28 mouse cellular contexts compared by ENCODE assay signal in genomic region chr13:101744943-101745342, GRCm38 (mm10). TPM values are rescaled to one million over a fixed set of nuclear protein-coding genes. Genes with fewer than 3 reads are reported as not detected.
A peak's percentile ranks its signal among the peaks of the same experiment; 100 is the strongest.
DNase-seq lines count a peak whose midpoint lies in the region; ATAC-seq and TF ChIP-seq lines count a peak whose summit lies in the region.
"Had no signal": no experiment of that assay in that cellular context is flagged by ENCODE, and none has a peak within 500 bp of the region (broad histone marks: within the 10 kb centered on the region; RNA-seq: fewer than 3 reads in every experiment).

No protein-coding gene starts in this region.

- no peak for TF ChIP-seq EP300 in heart, postnatal 0 days (IDR thresholded peaks at IDR 0.05; ENCODE audit: low read depth)

- no peak for DNase-seq in heart, postnatal 0 days (ENCODE audit: low spot score)
- no peak for DNase-seq in lung, adult 2 months
- no peak for DNase-seq in thymus, postnatal 10 days (ENCODE audit: low spot score in 2 of 2)
- DNase-seq in adipocyte (ENCODE audit: low spot score), result no peak
- DNase-seq: adrenal gland, adult 8-10 months; cerebellum, adult 9-10 months; cerebellum, postnatal 36 days; gastrocnemius, postnatal 36 days; kidney, adult 11 months; kidney, postnatal 4 days; layer of hippocampus, postnatal 36 days; retina, postnatal 1 day; right cerebral cortex, postnatal 14 days; thymus, adult 2 months; thymus, postnatal 4 days had no signal

- no peak overlapping the region for H3K4me2 ChIP-seq in heart, postnatal 0 days (ENCODE audit: low read depth, low read length)
- H3K4me2 ChIP-seq in heart, embryonic 11.5 days, result no peak overlapping the region
- H3K4me2 ChIP-seq in lung, embryonic 16.5 days (ENCODE audit: low read depth, low read length), result no peak overlapping the region
- no peak overlapping the region for H3K4me2 ChIP-seq in stomach, embryonic 14.5 days (replicated peaks; ENCODE audit: low read depth, low read length)
- H3K4me2 ChIP-seq: forebrain, embryonic 13.5 days; hindbrain, embryonic 12.5 days; limb, embryonic 15.5 days; liver, embryonic 15.5 days; midbrain, embryonic 13.5 days; neural tube, embryonic 15.5 days had no signal

- no peaks in the 10 kb centered on the region for H3K27me3 ChIP-seq in heart, postnatal 0 days (ENCODE audit: control insufficient read depth, insufficient read depth, low read length)
- no peaks in the 10 kb centered on the region for H3K27me3 ChIP-seq in heart, embryonic 11.5 days (ENCODE audit: control insufficient read depth, insufficient read depth, low read length)
- no peaks in the 10 kb centered on the region for H3K27me3 ChIP-seq in lung, embryonic 16.5 days (ENCODE audit: control insufficient read depth, insufficient read depth, low read depth, low read length)
- no peaks in the 10 kb centered on the region for H3K27me3 ChIP-seq in stomach, embryonic 14.5 days (ENCODE audit: control insufficient read depth, insufficient read depth, low read length)
- H3K27me3 ChIP-seq: forebrain, embryonic 13.5 days; hindbrain, embryonic 12.5 days; limb, embryonic 15.5 days; liver, embryonic 15.5 days; megakaryocyte, embryonic 14.5 days; midbrain, embryonic 13.5 days; neural tube, embryonic 15.5 days had no signal

- H3K4me1 ChIP-seq in heart, postnatal 0 days (ENCODE audit: control insufficient read depth, insufficient read depth), result peaks cover 29% of the 10 kb centered on the region
- H3K4me1 ChIP-seq in heart, embryonic 11.5 days (ENCODE audit: control insufficient read depth, insufficient read depth, low read length), result 0 out of 2 replicates have a peak, but pooled peaks cover 2% of the 10 kb centered on the region
- H3K4me1 ChIP-seq in lung, embryonic 16.5 days (replicated peaks; ENCODE audit: control insufficient read depth, insufficient read depth, low read length), result peaks cover 58% of the 10 kb centered on the region
- H3K4me1 ChIP-seq in lung, adult 2 months (ENCODE audit: control insufficient read depth, insufficient read depth, low read length), result peaks cover 30% of the 10 kb centered on the region
- peaks cover 25% of the 10 kb centered on the region for H3K4me1 ChIP-seq in brown adipose tissue, adult 24 weeks (ENCODE audit: control insufficient read depth, insufficient read depth, insufficient read length, low read length)
- peaks cover 48% of the 10 kb centered on the region for H3K4me1 ChIP-seq in stomach, embryonic 14.5 days (ENCODE audit: control insufficient read depth, insufficient read depth, low read length)
- H3K4me1 ChIP-seq: forebrain, embryonic 13.5 days; hindbrain, embryonic 12.5 days; limb, embryonic 10.5 days; midbrain, embryonic 13.5 days had no signal

- ATAC-seq in heart, postnatal 0 days (ENCODE audit: insufficient read depth, low read depth), result no peak
- ATAC-seq in heart, embryonic 11.5 days (replicated peaks; ENCODE audit: insufficient number of reproducible peaks, low FRiP score, low TSS enrichment), result no peak
- no peak for ATAC-seq in lung, embryonic 16.5 days (ENCODE audit: low read depth)
- no peak for ATAC-seq in stomach, embryonic 14.5 days (ENCODE audit: insufficient number of reproducible peaks, insufficient read depth, low FRiP score, low read depth)
- ATAC-seq: forebrain, embryonic 13.5 days; hindbrain, postnatal 0 days; midbrain, embryonic 13.5 days had no signal

- TF ChIP-seq POLR2A in lung, adult 2 months (IDR thresholded peaks at IDR 0.05; ENCODE audit: borderline replicate concordance, extremely low read depth, low read depth, low read length), result no peak

- H3K4me3 ChIP-seq in heart, postnatal 0 days (ENCODE audit: low read depth, low read length), result no peak overlapping the region
- no peak overlapping the region for H3K4me3 ChIP-seq in heart, embryonic 11.5 days (ENCODE audit: low read depth, low read length)
- H3K4me3 ChIP-seq in lung, embryonic 16.5 days (ENCODE audit: low read length), result no peak overlapping the region
- no peak overlapping the region for H3K4me3 ChIP-seq in lung, adult 2 months (replicated peaks; ENCODE audit: extremely low read depth, low read depth, low read length)
- no peak overlapping the region for H3K4me3 ChIP-seq in brown adipose tissue, adult 24 weeks (ENCODE audit: insufficient read depth, low read depth, low read length)
- no peak overlapping the region for H3K4me3 ChIP-seq in stomach, embryonic 14.5 days (ENCODE audit: low read depth, low read length)
- H3K4me3 ChIP-seq: forebrain, embryonic 13.5 days; hindbrain, embryonic 12.5 days; limb, embryonic 10.5 days; limb, embryonic 15.5 days; liver, embryonic 15.5 days; megakaryocyte, embryonic 14.5 days; midbrain, embryonic 13.5 days; neural tube, embryonic 15.5 days had no signal

- H3K36me3 ChIP-seq in heart, postnatal 0 days (replicated peaks; ENCODE audit: control insufficient read depth, insufficient read depth, low read length), result 0 out of 2 replicates have a peak, but pooled peaks cover 3% of the 10 kb centered on the region
- H3K36me3 ChIP-seq in heart, embryonic 11.5 days (ENCODE audit: control insufficient read depth, insufficient read depth, low read length), result no peaks in the 10 kb centered on the region
- no peaks in the 10 kb centered on the region for H3K36me3 ChIP-seq in lung, embryonic 16.5 days (ENCODE audit: control insufficient read depth, insufficient read depth, low read length)
- no peaks in the 10 kb centered on the region for H3K36me3 ChIP-seq in stomach, embryonic 14.5 days (ENCODE audit: control insufficient read depth, insufficient read depth, low read length)
- H3K36me3 ChIP-seq: hindbrain, embryonic 12.5 days; limb, embryonic 10.5 days; limb, embryonic 15.5 days; liver, embryonic 15.5 days; midbrain, embryonic 13.5 days; neural tube, embryonic 15.5 days had no signal

- no peaks in the 10 kb centered on the region for H3K9me3 ChIP-seq in heart, postnatal 0 days (replicated peaks; ENCODE audit: control insufficient read depth, low read length)
- no peaks in the 10 kb centered on the region for H3K9me3 ChIP-seq in heart, embryonic 11.5 days (replicated peaks; ENCODE audit: control insufficient read depth, low read length)
- no peaks in the 10 kb centered on the region for H3K9me3 ChIP-seq in lung, embryonic 16.5 days (ENCODE audit: control insufficient read depth, low read length)
- no peaks in the 10 kb centered on the region for H3K9me3 ChIP-seq in stomach, embryonic 14.5 days (ENCODE audit: control insufficient read depth, low read depth, low read length)
- H3K9me3 ChIP-seq: forebrain, embryonic 13.5 days; hindbrain, embryonic 12.5 days; limb, embryonic 10.5 days; limb, embryonic 15.5 days; liver, embryonic 15.5 days; megakaryocyte, embryonic 14.5 days; midbrain, embryonic 13.5 days; neural tube, embryonic 15.5 days had no signal

- no peak overlapping the region for H3K9ac ChIP-seq in heart, postnatal 0 days (replicated peaks; ENCODE audit: low read depth, low read length)
- no peak overlapping the region for H3K9ac ChIP-seq in heart, embryonic 11.5 days (ENCODE audit: low read depth, low read length)
- H3K9ac ChIP-seq in lung, embryonic 16.5 days (ENCODE audit: low read length), result no peak overlapping the region
- H3K9ac ChIP-seq in stomach, embryonic 14.5 days (replicated peaks; ENCODE audit: low read depth, low read length), result no peak overlapping the region
- H3K9ac ChIP-seq: forebrain, embryonic 13.5 days; hindbrain, embryonic 12.5 days; limb, embryonic 15.5 days; liver, embryonic 15.5 days; midbrain, embryonic 13.5 days; neural tube, embryonic 15.5 days had no signal

- 48% methylated on average over 5 of the region's 5 CpGs for WGBS in heart, postnatal 0 days
- 47% methylated on average over 5 of the region's 5 CpGs for WGBS in heart, embryonic 11.5 days (ENCODE audit: insufficient replicate concordance)
- WGBS in lung, embryonic 16.5 days, result 28% methylated on average over 5 of the region's 5 CpGs
- WGBS in lung, adult 2 months, result 24% methylated on average over 5 of the region's 5 CpGs
- 44% methylated on average over 5 of the region's 5 CpGs for WGBS in stomach, embryonic 14.5 days

- TF ChIP-seq CTCF in heart, postnatal 0 days (IDR thresholded peaks at IDR 0.05; ENCODE audit: low read depth), result no peak
- no peak for TF ChIP-seq CTCF in lung, adult 2 months (IDR thresholded peaks at IDR 0.05; ENCODE audit: insufficient read depth, low read length)

- H3K27ac ChIP-seq in heart, postnatal 0 days (ENCODE audit: low read depth), result 0 out of 2 replicates have a peak overlapping the region, but pooled peaks have one; percentile 3
- H3K27ac ChIP-seq in heart, embryonic 11.5 days (ENCODE audit: low read depth, low read length), result no peak overlapping the region
- peak overlapping the region; percentile 82 for H3K27ac ChIP-seq in lung, embryonic 16.5 days (ENCODE audit: low read length)
- peak overlapping the region; percentile 39 for H3K27ac ChIP-seq in brown adipose tissue, adult 24 weeks (replicated peaks; ENCODE audit: low read depth, low read length)
- H3K27ac ChIP-seq in stomach, embryonic 14.5 days (ENCODE audit: low read length), result peak overlapping the region; percentile 27; the same call in 1 of the 2 replicates
- H3K27ac ChIP-seq: forebrain, embryonic 13.5 days; hindbrain, embryonic 12.5 days; hindbrain, postnatal 0 days; limb, embryonic 10.5 days; limb, embryonic 15.5 days; liver, embryonic 15.5 days; midbrain, embryonic 13.5 days; neural tube, embryonic 15.5 days had no signal

RNA-seq across cellular contexts. Expression of gene Pik3r1, which starts 23.1 kb away (rescaled TPM):
- total RNA-seq in heart, postnatal 0 days (2014; rRNA removed; ENCODE audit: low replicate concordance), result 31.6 and 33.8 TPM in 2 replicates
- 13.6 and 16.3 TPM in 2 replicates for polyA plus RNA-seq in heart, postnatal 0 days (2015; fragmentation: Nextera tagmentation; extraction: Ambion mirVana)
- polyA plus RNA-seq in heart, embryonic 11.5 days (2014; fragmentation: Nextera tagmentation; extraction: Ambion mirVana), result 11.5 and 16.6 TPM in 2 replicates
- 28.5 and 31.1 TPM in 2 replicates for polyA plus RNA-seq in lung, embryonic 16.5 days (2015; fragmentation: Nextera tagmentation; extraction: Ambion mirVana)
- 15.6 and 25.9 TPM in 2 replicates for polyA plus RNA-seq in lung, adult 2 months (2012; rRNA removed)
- 52.1 and 81.4 TPM in 2 replicates for polyA plus RNA-seq in brown adipose tissue, adult 24 weeks (2012; ENCODE audit: insufficient read depth, insufficient read length, missing spikeins)
- 95.5 and 98.3 TPM in 2 replicates for polyA plus RNA-seq in stomach, embryonic 14.5 days (2014; fragmentation: Nextera tagmentation; extraction: Ambion mirVana)
